Mouse (Mus musculus): ENCODE measurements at regions not wholly inside any gene's neighbourhood (a gene's known extent, or its start where the extent isn't known, plus 50 kb on each side); places are given as distances from the start of the nearest gene placed in this dataset.

DNA sequence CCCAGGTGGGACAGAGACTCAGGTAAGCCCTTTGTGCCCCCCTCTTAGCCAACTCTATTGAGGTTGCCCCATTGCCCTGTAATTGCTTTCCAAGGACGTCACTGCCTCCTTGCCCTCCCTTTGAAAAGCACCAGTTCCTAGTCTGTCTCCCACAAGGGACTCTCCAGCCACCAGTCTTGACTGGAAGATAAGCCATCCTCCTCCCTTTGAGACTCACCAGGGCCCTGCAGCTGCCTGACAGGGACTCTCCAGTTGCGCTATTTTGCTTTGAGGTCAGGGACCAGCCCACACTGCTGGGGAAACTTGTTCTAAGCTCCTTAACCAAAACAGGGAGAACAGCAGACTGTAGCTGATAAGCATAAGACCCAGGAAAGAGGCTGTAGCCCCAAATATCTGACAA is 69.7 kb upstream of the Slc22a22 start:
- ATAC-seq (replicated peaks; ENCODE audit: low FRiP score, low TSS enrichment, poor library complexity, severe bottlenecking), result no peak

DNA sequence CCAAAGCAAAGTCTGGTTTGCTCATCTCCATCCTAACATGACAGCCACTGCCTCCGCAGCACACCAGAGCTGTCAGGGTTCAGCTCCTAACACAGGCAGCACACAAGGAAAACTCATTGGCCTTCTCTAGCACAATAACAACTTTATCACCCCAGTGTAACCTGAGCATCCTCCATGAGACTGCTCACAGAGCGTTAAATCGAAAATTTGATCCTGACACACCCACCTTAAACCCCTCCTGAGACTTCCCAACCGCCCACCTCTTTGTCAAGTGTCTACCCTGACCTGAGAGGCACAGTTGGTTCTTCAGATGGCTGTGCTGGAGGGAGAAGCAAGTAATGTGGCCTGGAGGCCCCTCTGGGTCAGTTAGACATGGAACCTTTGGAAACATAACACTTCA is 67.7 kb upstream of the Slc22a22 start:
- no peak for ATAC-seq (replicated peaks; ENCODE audit: low FRiP score, low TSS enrichment, poor library complexity, severe bottlenecking)

DNA sequence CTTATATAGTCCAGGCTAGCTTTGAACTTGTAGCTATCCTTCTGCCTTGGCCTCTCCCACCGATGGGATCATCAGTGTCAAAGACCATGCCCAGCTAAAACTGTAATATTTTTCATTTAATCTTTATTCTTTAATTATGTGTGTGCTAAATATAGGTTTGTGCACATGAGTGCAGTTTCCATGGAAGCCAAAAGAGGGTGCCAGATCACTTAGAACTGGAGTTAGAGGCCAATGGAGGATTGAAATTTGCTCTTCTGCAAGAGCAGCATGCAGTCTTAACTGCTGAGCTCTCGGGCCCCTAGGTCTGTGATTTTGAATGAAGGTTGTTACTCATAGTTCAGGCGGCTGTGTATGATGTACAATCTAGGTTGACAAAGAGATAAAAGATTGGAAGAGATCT is 66.6 kb upstream of the Slc22a22 start:
- ATAC-seq (replicated peaks; ENCODE audit: low FRiP score, low TSS enrichment, poor library complexity, severe bottlenecking), result no peak

GRCm38 (mm10) chr15:57542630-57543029 is 65.2 kb upstream of the Slc22a22 start:
- no peak for ATAC-seq (replicated peaks; ENCODE audit: low FRiP score, low TSS enrichment, poor library complexity, severe bottlenecking)

DNA sequence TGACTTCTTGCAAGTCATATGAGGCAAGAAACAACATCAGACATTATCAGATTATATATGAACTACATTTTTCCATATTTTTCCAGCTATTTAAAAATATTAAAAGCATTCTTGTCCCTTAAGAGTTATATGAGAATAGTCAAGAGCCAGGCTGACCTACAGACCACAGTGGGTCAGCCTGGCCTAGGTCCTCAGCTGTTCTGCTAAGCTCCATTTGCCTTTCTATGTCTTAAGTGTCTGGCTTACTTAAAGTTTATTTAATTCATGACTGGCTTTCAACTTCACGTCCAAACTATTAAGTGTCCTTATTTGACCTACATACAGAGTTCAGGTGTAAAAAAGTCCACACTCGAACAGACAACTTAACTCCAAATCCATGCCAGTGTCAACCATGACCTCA is 58.1 kb upstream of the Slc22a22 start:
- ATAC-seq (replicated peaks; ENCODE audit: low FRiP score, low TSS enrichment, poor library complexity, severe bottlenecking), result no peak
